Mouse (Mus musculus) heart, postnatal 0 days (tissue): ENCODE results near the gene Ccdc188.

Experiments
- CTCF ChIP-seq: IDR thresholded peaks from 2 replicates; pipeline ENCODE4 v1.5.1; 2016; ENCODE audit warnings: antibody characterized with exemption, control low read depth, low read depth
- EP300 ChIP-seq: IDR thresholded peaks from 2 replicates; pipeline ENCODE4 v1.6.1; 2016; ENCODE audit warnings: antibody characterized with exemption, low read depth

- TF ChIP-seq CTCF (no peak), EP300 (no peak)
These were observed 26.7 kb upstream of the Ccdc188 start for GRCm38 (mm10) chr16:18191006-18191405.
